Mouse (Mus musculus): Measurements from ENCODE around the gene Sbno2. TPM values are rescaled to one million over a fixed set of nuclear protein-coding genes. Genes with fewer than 3 reads are reported as not detected.

Sbno2 gene
- 10.4 and 13.9 TPM in 2 replicates for polyA plus RNA-seq (2012; rRNA removed)

DNA sequence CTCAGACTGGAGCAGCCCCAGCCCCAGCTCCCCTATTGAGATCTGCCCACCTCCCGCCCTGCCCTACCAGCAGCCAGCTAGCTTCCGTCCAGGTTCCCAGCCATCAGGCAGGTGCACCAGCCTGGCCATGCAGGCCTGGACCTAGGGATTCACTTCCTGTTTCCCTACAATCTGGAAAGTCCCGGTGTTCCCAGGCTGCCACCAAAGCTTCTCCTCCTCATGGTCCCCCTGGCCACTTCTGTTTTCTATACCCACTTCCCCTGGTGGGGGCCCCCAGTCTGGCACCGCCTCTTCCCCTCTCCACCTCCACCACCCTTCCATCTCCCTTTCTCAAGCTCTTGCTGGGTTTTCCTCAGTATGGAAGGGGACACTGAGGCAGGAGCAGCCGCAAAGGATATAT is at the start of gene Sbno2:
TSS of gene Sbno2 (minus strand) at position 112 of the 400 bp plus-strand sequence.

GRCm38 (mm10) chr10:80147719-80148601 is 42.6 kb upstream of the Sbno2 start, which contains the start of gene Midn:
TSS of gene Midn (plus strand) at chr10:80148272.

GRCm38 (mm10) chr10:80140666-80141035 is 35.3 kb upstream of the Sbno2 start, which contains the start of gene Cbarp:
TSS of gene Cbarp (minus strand) at chr10:80140835.

GRCm38 (mm10) chr10:80138553-80139438 is 33.4 kb upstream of the Sbno2 start, which contains the start of gene Atp5d:
TSS of gene Atp5d (plus strand) at chr10:80138632.

DNA sequence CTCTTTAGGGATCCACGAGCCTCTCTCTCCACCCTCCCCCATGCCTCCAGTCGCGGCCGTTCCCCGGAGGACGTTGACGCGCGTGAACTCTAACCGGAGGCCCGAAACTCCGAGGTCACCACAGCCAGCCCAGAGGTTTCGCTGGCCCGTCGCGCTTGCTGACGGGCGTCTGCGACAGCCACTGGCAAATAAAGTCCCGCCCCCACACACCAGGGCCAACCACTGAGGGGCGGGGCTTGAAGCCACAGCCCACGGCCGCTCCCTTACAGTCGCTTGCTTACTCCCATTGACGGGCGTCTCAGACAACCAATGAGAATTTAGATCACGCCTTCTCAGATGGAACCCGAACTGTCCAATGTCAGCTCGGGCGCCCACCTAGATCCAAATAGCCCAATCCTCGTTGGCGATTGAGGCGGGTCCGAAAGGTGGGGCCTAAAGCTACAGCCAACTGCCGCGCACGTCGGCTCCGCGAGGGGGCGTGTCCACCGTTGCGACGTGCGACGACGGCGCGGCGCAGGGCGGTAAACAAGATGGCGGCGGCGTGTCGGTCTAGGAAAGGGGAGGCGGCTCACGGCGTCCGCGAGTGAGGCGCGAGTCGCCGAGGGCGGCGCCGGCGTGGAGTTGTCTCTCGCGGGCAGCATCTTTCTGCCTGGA is 10.0 kb upstream of the Sbno2 start, which contains the start of gene Stk11:
TSS of gene Stk11 (plus strand) at position 514 of the 654 bp plus-strand sequence.

DNA sequence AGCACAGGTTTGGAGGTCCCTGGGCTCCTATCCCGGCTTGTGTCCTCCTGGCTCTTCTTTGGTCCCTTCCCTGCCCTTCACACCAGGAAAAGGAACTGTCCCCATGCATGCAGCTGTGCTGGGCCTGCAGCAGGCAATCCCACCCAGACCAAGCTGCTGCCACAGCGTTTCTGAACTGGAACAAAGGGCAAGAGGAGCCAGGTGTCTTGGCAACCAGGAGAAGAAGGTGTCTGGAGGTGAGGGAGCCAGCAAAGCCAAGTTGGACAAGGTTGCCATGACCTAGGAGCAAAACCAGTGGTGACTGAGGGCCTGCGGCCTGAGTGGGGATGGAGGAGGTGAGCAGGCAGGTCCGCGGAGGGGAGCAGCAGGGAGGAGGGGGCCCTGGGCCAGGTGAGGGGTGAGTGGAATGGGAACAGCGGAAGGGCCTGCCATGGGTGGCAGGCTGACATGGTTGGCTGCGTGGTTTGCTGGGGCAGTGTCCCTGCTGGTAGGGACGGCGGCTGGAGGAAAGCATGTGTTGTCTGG is 58.3 kb downstream of the Sbno2 start, which contains the start of gene Gpx4:
TSS of gene Gpx4 (plus strand) at position 126 of the 525 bp plus-strand sequence.

DNA sequence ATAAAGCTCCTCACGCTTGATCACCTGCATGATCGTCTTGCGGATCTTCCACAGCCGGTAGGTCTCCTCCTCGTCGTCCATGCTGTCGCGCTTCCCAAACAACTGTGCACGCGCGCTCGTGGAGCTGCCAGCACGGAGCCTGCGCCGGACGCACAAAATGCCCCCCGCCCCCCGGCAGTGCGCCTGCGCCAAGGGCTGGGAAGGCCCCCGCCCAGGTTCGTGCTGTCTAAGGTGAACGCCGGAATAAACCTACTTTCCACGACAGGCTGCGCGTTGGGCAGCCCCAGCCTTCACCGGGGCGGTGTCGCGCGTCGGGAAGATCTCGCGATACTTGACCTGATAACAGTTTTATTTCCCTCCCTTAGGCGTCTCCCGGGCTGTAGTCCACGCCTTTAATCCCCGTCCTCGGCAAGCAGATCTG is 65.8 kb downstream of the Sbno2 start, which contains the start of gene Polr2e:
TSS of gene Polr2e (minus strand) at position 237 of the 421 bp plus-strand sequence.

DNA sequence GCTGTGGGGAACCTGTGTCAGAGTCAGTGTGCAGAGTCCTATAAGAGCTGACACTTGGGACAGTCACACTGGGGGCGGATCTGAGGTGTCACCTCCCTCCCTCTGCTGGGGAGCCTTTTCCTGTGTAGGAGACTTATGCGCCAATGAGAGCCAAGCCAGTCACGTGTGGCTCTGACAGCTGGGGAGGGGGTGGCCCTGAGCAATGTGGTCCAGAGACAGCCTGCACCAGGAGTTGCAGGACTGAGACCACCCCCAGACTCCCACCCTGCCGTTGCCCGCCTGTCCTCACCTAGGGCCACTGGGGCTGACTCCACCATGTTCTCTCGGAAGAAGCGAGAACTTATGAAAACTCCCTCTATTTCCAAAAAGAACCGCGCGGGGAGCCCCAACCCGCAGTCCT is 88.9 kb downstream of the Sbno2 start, which contains the start of gene Arhgap45:
TSS of gene Arhgap45 (plus strand) at position 143 of the 400 bp plus-strand sequence.

Other genes with a start within 250 kb of the Sbno2 start
- 200 and 257 TPM in 2 replicates for gene Prtn3, start 231.1 kb downstream of the Sbno2 start, polyA plus RNA-seq (2012; rRNA removed)
- gene Plppr3, start 230.9 kb downstream of the Sbno2 start, polyA plus RNA-seq (2012; rRNA removed): 5.6 and 9.0 TPM in 2 replicates
- gene Elane, start 219.3 kb downstream of the Sbno2 start, polyA plus RNA-seq (2012; rRNA removed): 103 and 130 TPM in 2 replicates
- gene Cfd, start 214.7 kb downstream of the Sbno2 start, polyA plus RNA-seq (2012; rRNA removed): 0.08 and 0.12 TPM in 2 replicates
- gene Med16, start 196.6 kb downstream of the Sbno2 start, polyA plus RNA-seq (2012; rRNA removed): 11.6 and 12.7 TPM in 2 replicates
- not detected in 2 replicates for gene Gm26602, start 194.7 kb downstream of the Sbno2 start, polyA plus RNA-seq (2012; rRNA removed)
- gene Kiss1r, start 188.6 kb downstream of the Sbno2 start, polyA plus RNA-seq (2012; rRNA removed): 0.65 and 0.86 TPM in 2 replicates
- 31.9 and 40.7 TPM in 2 replicates for gene R3hdm4, start 184.4 kb downstream of the Sbno2 start, polyA plus RNA-seq (2012; rRNA removed)
- gene Arid3a, start 178.5 kb downstream of the Sbno2 start, polyA plus RNA-seq (2012; rRNA removed): 8.4 and 10.3 TPM in 2 replicates
- 18.3 and 20.3 TPM in 2 replicates for gene Wdr18, start 145.4 kb downstream of the Sbno2 start, polyA plus RNA-seq (2012; rRNA removed)
- gene Grin3b, start 134.9 kb downstream of the Sbno2 start, polyA plus RNA-seq (2012; rRNA removed): not detected in 2 replicates
- gene Tmem259, start 121.2 kb downstream of the Sbno2 start, polyA plus RNA-seq (2012; rRNA removed): 66.7 and 79.1 TPM in 2 replicates
- gene Cnn2, start 117.0 kb downstream of the Sbno2 start, polyA plus RNA-seq (2012; rRNA removed): 28.0 and 28.2 TPM in 2 replicates
- gene Abca7, start 109.1 kb downstream of the Sbno2 start, polyA plus RNA-seq (2012; rRNA removed): 6.1 and 7.9 TPM in 2 replicates
- 23.6 and 31.2 TPM in 2 replicates for gene Arhgap45, start 88.9 kb downstream of the Sbno2 start, polyA plus RNA-seq (2012; rRNA removed)
- gene Polr2e, start 65.8 kb downstream of the Sbno2 start, polyA plus RNA-seq (2012; rRNA removed): 79.7 and 92.0 TPM in 2 replicates
- 324 and 335 TPM in 2 replicates for gene Gpx4, start 58.4 kb downstream of the Sbno2 start, polyA plus RNA-seq (2012; rRNA removed)
- 63.7 and 77.6 TPM in 2 replicates for gene Stk11, start 10.2 kb upstream of the Sbno2 start, polyA plus RNA-seq (2012; rRNA removed)
- 289 and 291 TPM in 2 replicates for gene Atp5d, start 33.1 kb upstream of the Sbno2 start, polyA plus RNA-seq (2012; rRNA removed)
- gene Cbarp, start 35.3 kb upstream of the Sbno2 start, polyA plus RNA-seq (2012; rRNA removed): 0.83 and 0.97 TPM in 2 replicates
- 9.9 and 11.3 TPM in 2 replicates for gene Midn, start 42.7 kb upstream of the Sbno2 start, polyA plus RNA-seq (2012; rRNA removed)
- gene Cirbp, start 60.4 kb upstream of the Sbno2 start, polyA plus RNA-seq (2012; rRNA removed): 24.2 and 30.3 TPM in 2 replicates
- 5.5 and 6.2 TPM in 2 replicates for gene 1600002K03Rik, start 67.4 kb upstream of the Sbno2 start, polyA plus RNA-seq (2012; rRNA removed)
- gene Efna2, start 73.9 kb upstream of the Sbno2 start, polyA plus RNA-seq (2012; rRNA removed): 0.31 and 0.38 TPM in 2 replicates
- gene Mum1, start 120.9 kb upstream of the Sbno2 start, polyA plus RNA-seq (2012; rRNA removed): 12.0 and 12.6 TPM in 2 replicates
- gene Ndufs7, start 143.6 kb upstream of the Sbno2 start, polyA plus RNA-seq (2012; rRNA removed): 210 and 248 TPM in 2 replicates
- gene Gamt, start 155.4 kb upstream of the Sbno2 start, polyA plus RNA-seq (2012; rRNA removed): 121 and 130 TPM in 2 replicates
- 53.8 and 62.0 TPM in 2 replicates for gene Dazap1, start 155.9 kb upstream of the Sbno2 start, polyA plus RNA-seq (2012; rRNA removed)
- gene Rps15, start 186.9 kb upstream of the Sbno2 start, polyA plus RNA-seq (2012; rRNA removed): 1,560 and 1,972 TPM in 2 replicates
- 0.03 and 0.05 TPM in 2 replicates for gene Apc2, start 190.4 kb upstream of the Sbno2 start, polyA plus RNA-seq (2012; rRNA removed)
- 18.0 and 18.1 TPM in 2 replicates for gene 2310011J03Rik, start 215.0 kb upstream of the Sbno2 start, polyA plus RNA-seq (2012; rRNA removed)
- 9.3 and 9.5 TPM in 2 replicates for gene Pcsk4, start 223.9 kb upstream of the Sbno2 start, polyA plus RNA-seq (2012; rRNA removed)
- gene Reep6, start 224.4 kb upstream of the Sbno2 start, polyA plus RNA-seq (2012; rRNA removed): 35.1 and 42.1 TPM in 2 replicates
- 2.4 and 3.2 TPM in 2 replicates for gene Adamtsl5, start 242.8 kb upstream of the Sbno2 start, polyA plus RNA-seq (2012; rRNA removed)